Mouse (Mus musculus) kidney, postnatal 10 days (tissue): ENCODE measurements around the gene Ell2.

ENCODE experiments used
- DNase-seq: peaks from one replicate; pipeline ENCODE4 v3.0.0; 2021; ENCODE audit warnings: mixed read lengths

The Ell2 gene

GRCm38 (mm10) chr13:75733594-75734161 is 27.1 kb downstream of the Ell2 start:
- DNase-seq, result no peak

GRCm38 (mm10) chr13:75734231-75734630 is 27.7 kb downstream of the Ell2 start:
- no peak for DNase-seq

GRCm38 (mm10) chr13:75735606-75736005 is 29.0 kb downstream of the Ell2 start:
- DNase-seq, result no peak

GRCm38 (mm10) chr13:75737991-75738390 is 31.4 kb downstream of the Ell2 start:
- no peak for DNase-seq

- DNase-seq, result no peak
These were observed 32.0 kb downstream of the Ell2 start for GRCm38 (mm10) chr13:75738536-75738935.

GRCm38 (mm10) chr13:75738957-75739356 is 32.4 kb downstream of the Ell2 start:
- no peak for DNase-seq

- DNase-seq, result no peak
These were observed 33.5 kb downstream of the Ell2 start for GRCm38 (mm10) chr13:75740018-75740417.

- DNase-seq, result no peak
These were observed 34.6 kb downstream of the Ell2 start for GRCm38 (mm10) chr13:75741119-75741518.

GRCm38 (mm10) chr13:75741736-75742729 is 35.5 kb downstream of the Ell2 start:
- DNase-seq, result no peak

GRCm38 (mm10) chr13:75742970-75743369 is 36.4 kb downstream of the Ell2 start:
- no peak for DNase-seq

- no peak for DNase-seq
These were observed 37.5 kb downstream of the Ell2 start for GRCm38 (mm10) chr13:75744065-75744464.

GRCm38 (mm10) chr13:75745328-75745727 is 38.8 kb downstream of the Ell2 start:
- no peak for DNase-seq

- no peak for DNase-seq
These were observed 40.7 kb downstream of the Ell2 start for GRCm38 (mm10) chr13:75747265-75747664.

GRCm38 (mm10) chr13:75748685-75749084 is 42.1 kb downstream of the Ell2 start:
- DNase-seq, result no peak

GRCm38 (mm10) chr13:75750785-75751184 is 44.2 kb downstream of the Ell2 start:
- DNase-seq, result no peak

- DNase-seq, result peak; percentile 91
These were observed 45.8 kb downstream of the Ell2 start for GRCm38 (mm10) chr13:75752216-75752938.

- DNase-seq, result no peak
These were observed 47.8 kb downstream of the Ell2 start for GRCm38 (mm10) chr13:75754398-75754797.

GRCm38 (mm10) chr13:75760859-75761548 is 54.4 kb downstream of the Ell2 start:
- DNase-seq, result no peak

GRCm38 (mm10) chr13:75762759-75763158 is 56.2 kb downstream of the Ell2 start:
- no peak for DNase-seq

- no peak for DNase-seq
These were observed 56.7 kb downstream of the Ell2 start for GRCm38 (mm10) chr13:75763280-75763679.

- DNase-seq, result no peak
These were observed 59.2 kb downstream of the Ell2 start for GRCm38 (mm10) chr13:75765742-75766141.

- no peak for DNase-seq
These were observed 59.7 kb downstream of the Ell2 start for GRCm38 (mm10) chr13:75766238-75766637.

GRCm38 (mm10) chr13:75766967-75767366 is 60.4 kb downstream of the Ell2 start:
- DNase-seq, result no peak
